Mouse (Mus musculus): ENCODE measurements around the gene Igfbp2.

DNA sequence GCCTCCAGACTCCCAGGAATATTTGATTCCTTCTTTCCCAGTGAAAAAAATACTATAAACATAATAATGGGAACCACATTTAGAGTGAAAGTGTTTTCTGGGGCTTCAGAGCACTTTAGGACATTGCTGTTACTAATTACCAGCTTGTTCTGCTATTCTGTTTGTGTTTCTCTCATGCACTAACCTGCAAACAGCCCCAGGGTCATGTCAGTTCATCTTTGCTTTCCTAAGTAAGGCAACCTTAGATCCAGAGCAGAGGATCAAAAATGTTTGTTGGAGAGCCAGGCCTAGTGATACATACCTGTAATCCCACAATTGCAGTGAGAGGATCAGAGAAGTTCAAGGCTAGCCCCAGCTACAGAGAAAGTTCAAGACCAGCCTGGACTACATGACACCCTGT is 32.6 kb upstream of the Igfbp2 start:
- no peak for TF ChIP-seq CTCF (IDR thresholded peaks at IDR 0.05; ENCODE audit: low read depth)
- TF ChIP-seq EP300 (IDR thresholded peaks at IDR 0.05; ENCODE audit: low read depth), result no peak
